Mouse (Mus musculus): ENCODE results near the gene Gjb4.

Gjb4 gene

GRCm38 (mm10) chr4:127349560-127350300, 4.2 kb downstream of the Gjb4 start:
- DNase-seq (ENCODE audit: low read depth), result no peak

- no peak for DNase-seq (ENCODE audit: low read depth)
Observed at GRCm38 (mm10) chr4:127345000-127345399, 8.9 kb downstream of the Gjb4 start.

GRCm38 (mm10) chr4:127341372-127341771, 12.5 kb downstream of the Gjb4 start:
- DNase-seq (ENCODE audit: low read depth), result no peak

- no peak for DNase-seq (ENCODE audit: low read depth)
Observed at GRCm38 (mm10) chr4:127337668-127338067, 16.2 kb downstream of the Gjb4 start.

- DNase-seq (ENCODE audit: low read depth), result no peak
Observed at GRCm38 (mm10) chr4:127334870-127335504, 18.9 kb downstream of the Gjb4 start.

GRCm38 (mm10) chr4:127331171-127331570, 22.7 kb downstream of the Gjb4 start:
- no peak for DNase-seq (ENCODE audit: low read depth)

- no peak for DNase-seq (ENCODE audit: low read depth)
Observed at GRCm38 (mm10) chr4:127330181-127331100, 23.4 kb downstream of the Gjb4 start, which contains the start of gene Gjb3. Gjb3 (minus strand) TSS chr4:127330844.

- DNase-seq (ENCODE audit: low read depth), result no peak
Observed at GRCm38 (mm10) chr4:127329751-127330150, 24.1 kb downstream of the Gjb4 start.

GRCm38 (mm10) chr4:127329046-127329445, 24.8 kb downstream of the Gjb4 start:
- no peak for DNase-seq (ENCODE audit: low read depth)

- DNase-seq (ENCODE audit: low read depth), result no peak
Observed at GRCm38 (mm10) chr4:127328378-127328777, 25.5 kb downstream of the Gjb4 start.

- no peak for DNase-seq (ENCODE audit: low read depth)
Observed at GRCm38 (mm10) chr4:127327749-127328148, 26.1 kb downstream of the Gjb4 start.

GRCm38 (mm10) chr4:127327258-127327657, 26.6 kb downstream of the Gjb4 start:
- DNase-seq (ENCODE audit: low read depth), result no peak

- no peak for DNase-seq (ENCODE audit: low read depth)
Observed at GRCm38 (mm10) chr4:127325276-127325675, 28.6 kb downstream of the Gjb4 start.

GRCm38 (mm10) chr4:127324759-127325158, 29.1 kb downstream of the Gjb4 start:
- peak; percentile 73 for DNase-seq (ENCODE audit: low read depth)

GRCm38 (mm10) chr4:127324296-127324695, 29.6 kb downstream of the Gjb4 start:
- no peak for DNase-seq (ENCODE audit: low read depth)

- no peak for DNase-seq (ENCODE audit: low read depth)
Observed at GRCm38 (mm10) chr4:127323651-127324050, 30.2 kb downstream of the Gjb4 start.

- peak; percentile 70 for DNase-seq (ENCODE audit: low read depth)
Observed at GRCm38 (mm10) chr4:127319613-127320012, 34.3 kb downstream of the Gjb4 start.

- no peak for DNase-seq (ENCODE audit: low read depth)
Observed at GRCm38 (mm10) chr4:127317143-127317542, 36.7 kb downstream of the Gjb4 start.

GRCm38 (mm10) chr4:127315753-127316152, 38.1 kb downstream of the Gjb4 start:
- DNase-seq (ENCODE audit: low read depth), result no peak

- DNase-seq (ENCODE audit: low read depth), result no peak
Observed at GRCm38 (mm10) chr4:127314585-127314984, 39.3 kb downstream of the Gjb4 start.

- peak; percentile 49 for DNase-seq (ENCODE audit: low read depth)
Observed at GRCm38 (mm10) chr4:127313861-127314260, 40.0 kb downstream of the Gjb4 start, which contains the start of gene Gja4. Gja4 (minus strand) TSS chr4:127314039.

GRCm38 (mm10) chr4:127312349-127312748, 41.5 kb downstream of the Gjb4 start:
- no peak for DNase-seq (ENCODE audit: low read depth)
